Mouse (Mus musculus): ENCODE measurements around the gene Zhx3.

The Zhx3 gene

DNA sequence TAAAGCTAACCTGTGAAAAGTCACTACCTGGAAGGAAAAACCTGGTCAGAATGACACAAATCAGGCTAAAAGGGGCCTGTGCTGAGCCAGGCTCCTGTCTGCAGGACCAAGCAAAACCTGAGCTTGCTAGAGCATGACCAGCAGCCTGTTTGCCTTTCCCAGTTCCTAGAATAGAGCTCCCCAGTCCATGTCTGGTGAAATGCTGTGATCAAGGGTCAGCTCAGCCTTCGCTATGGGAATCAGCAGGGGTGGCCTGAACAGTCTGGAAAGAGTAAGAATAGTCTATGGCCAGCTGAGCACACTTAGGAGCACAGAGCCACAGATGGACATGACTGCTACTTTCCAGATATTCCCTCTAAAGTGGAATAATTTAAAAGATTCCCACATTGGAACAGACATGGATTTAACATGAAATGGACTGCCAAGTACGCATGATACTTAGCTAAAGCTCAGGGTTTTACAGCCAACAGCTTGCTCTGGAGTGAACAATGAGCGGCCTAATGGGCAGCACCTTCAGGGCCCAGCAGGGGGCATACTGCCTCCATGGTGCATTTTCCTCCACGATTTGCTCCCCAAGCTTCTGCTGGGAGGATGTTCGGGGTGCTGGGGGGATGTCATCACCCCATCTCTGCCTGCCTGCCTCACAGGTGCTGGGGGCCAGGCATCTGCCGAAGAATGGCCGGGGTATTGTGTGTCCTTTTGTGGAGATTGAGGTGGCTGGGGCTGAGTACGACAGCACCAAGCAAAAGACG, 112.2 kb downstream of the Zhx3 start:
- no peak for DNase-seq (ENCODE audit: low read depth, low spot score)

DNA sequence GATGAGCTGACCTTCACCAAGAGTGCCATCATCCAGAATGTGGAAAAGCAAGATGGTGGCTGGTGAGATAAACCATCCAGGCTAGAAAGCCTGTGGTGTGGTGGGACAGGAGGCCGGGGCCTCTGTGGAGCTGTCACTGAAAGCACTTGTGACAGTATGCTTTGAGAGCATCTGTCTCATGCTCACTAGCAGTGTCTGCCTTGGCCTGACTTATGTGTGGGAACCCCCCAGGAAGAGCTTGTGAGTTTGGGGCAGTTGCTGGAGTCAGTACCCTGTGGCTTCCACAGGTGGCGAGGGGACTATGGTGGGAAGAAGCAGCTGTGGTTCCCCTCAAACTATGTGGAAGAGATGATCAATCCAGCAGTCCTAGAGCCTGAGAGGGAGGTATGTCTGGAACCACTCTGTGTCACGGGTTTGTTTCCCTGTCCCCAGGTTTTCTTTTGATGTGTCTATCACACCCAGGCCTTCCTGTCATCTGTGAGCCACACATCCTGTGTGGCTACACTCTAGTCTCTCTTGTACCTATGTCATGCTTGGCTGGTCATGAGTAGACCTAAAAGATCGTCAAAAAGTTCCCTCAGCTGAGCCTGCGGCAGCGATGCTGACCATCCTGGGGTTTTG, 116.1 kb downstream of the Zhx3 start:
- DNase-seq (ENCODE audit: low read depth, low spot score) = no peak

DNA sequence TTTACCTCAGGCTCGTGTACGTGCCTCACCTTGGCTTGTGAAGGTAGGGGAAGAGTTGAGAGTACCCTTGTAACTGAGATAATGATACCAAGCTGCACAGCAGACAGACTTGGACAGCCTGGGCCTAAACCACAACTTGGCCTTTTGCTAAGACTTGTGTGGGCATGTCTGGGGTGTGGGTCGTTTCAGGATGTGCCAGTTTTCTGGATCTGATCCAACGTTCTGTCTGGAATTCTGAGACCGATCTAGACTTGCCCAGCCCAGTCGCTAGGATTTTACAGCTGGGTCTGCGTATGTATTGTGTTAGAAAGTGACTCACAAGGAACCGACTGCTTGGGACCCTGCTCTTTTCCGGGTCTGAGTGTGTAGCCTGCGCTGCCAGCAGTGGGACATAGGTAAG, 125.7 kb downstream of the Zhx3 start:
- DNase-seq (ENCODE audit: low read depth, low spot score) = no peak

DNA sequence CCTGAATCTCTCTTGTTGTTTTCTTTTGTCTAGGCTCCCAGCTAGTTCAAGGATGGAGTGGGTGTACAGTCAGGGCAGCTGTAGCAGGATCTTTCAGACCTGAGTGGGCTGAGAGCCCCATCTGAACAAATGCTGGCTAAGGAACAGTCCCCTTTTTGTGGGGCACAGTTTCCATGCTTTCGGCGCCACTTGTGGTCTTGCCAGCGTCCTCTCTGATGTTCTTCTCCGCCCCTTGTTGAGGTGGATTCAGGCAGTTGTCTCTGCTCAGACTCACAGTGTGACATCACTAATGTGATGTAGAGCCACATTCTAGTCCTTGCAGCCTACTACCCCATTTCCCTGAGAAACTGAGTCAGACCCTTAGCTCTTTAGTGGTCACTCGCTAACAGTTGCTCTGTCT, 126.2 kb downstream of the Zhx3 start:
- no peak for DNase-seq (ENCODE audit: low read depth, low spot score)

DNA sequence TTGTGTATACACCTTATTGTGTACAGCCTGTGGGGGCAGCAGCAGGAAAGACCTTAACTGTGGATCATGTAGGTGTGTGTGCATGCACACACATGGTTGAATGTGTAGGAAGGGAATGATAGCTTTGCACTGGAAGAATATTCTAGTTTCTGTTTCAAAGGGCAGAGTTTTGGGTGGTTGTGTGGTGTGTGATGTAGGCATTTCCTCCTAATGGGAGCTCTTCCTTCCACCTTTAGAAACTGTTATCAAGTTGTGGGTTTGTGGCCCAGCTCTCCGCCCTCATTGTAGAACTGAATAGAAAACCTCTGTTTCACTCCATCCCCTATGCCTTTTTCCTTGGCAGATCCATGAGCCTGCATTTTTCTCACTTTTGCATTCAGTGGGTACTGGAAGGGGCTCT, 127.3 kb downstream of the Zhx3 start:
- DNase-seq (ENCODE audit: low read depth, low spot score) = no peak

DNA sequence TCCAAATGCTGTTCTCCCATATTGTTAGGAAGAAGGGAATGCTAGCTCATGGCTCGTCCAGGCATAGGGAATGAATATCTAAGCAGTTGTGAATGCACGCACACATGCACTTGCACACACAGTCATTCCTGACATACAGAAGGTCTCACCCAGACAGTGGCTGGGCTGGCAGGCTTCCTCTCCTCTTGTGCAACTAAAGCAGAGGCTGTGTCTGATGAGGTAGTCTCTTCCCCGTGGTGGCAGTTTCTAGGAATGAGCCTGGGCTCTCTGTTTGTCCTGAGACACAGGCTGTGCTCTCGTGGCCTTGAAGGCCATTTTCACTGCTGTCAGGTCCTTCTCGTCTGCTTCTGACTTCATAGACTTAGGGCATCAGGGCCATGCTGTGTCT, 128.0 kb downstream of the Zhx3 start:
- DNase-seq (ENCODE audit: low read depth, low spot score) = no peak

DNA sequence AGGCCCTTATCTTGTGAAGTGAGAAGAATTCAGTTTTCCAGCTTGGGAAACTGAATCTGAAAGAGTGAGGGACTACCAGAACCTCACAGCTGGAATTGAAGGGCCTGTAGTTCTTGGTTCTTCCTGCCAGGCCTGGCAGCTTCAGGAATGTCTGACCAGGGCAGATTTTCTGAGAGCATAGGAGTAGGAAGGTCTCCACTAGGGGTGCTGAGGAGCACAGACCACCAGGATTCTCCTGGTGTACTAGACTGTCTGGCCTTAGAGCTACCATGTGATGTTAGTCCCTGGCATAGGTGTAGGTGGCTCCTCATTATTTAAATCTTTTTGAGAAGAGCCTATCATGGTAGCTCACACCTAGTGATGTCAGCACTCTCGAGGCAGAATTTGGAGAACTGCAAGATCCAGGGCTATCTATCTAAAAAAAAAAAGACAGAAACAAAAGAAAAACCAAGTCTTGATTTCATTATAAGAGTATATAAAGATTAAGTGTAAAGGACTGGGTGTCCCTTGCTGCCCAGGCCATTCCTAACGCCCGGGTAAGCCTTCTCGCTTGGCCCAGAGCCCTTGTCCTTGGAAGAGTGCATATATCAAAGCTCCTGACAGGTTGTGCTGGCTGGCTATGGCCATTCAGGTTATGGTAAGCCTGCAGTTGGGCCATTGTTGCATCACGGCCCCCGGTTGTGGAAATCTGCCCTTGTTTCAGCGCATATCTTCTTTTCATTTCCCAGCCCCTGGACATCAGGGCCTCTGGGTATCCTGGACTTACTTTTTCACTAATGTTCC, 128.6 kb downstream of the Zhx3 start:
- no peak for DNase-seq (ENCODE audit: low read depth, low spot score)

DNA sequence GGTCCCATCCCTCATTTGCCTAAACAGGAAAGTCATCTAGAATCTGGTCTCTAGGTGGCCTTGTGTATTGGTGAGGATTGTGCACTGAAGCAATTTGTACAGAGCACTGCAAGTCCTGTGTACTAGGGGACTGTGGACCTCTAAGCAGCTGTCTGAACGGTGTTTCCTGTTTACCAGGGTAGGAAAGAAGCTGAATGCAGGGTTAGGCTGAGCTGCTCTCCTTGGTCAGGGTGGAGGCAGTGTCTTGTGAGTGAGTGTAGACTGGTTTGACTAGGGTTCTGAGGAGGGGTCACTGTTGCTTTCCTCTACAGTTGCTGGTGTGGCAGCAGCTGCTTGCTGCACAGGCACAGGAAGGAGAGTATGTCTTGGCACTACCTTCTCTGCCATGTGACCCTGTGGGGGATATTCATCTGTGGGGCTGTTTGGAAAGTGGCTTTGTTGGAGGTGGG, 130.6 kb downstream of the Zhx3 start:
- DNase-seq (ENCODE audit: low read depth, low spot score) = no peak

DNA sequence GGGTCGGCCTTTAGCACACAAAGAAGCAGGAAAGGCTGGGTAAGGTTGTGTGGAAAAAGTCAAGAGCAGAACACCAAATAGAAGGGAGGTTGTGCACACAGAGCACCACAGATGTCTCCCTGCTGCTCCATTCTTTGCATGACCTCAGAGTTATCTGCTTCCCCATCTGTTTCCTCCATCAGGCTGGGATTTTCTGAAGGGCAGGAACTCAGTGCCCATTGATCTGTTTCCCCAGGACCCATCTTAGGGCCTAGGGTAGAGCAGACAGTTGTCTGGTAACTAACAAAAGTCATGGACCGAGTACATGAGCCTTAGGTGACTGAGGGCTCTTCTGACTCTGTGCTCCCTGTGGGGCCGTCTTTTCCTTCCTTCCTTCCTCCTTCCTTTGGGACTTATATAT, 131.2 kb downstream of the Zhx3 start:
- DNase-seq (ENCODE audit: low read depth, low spot score) = no peak

DNA sequence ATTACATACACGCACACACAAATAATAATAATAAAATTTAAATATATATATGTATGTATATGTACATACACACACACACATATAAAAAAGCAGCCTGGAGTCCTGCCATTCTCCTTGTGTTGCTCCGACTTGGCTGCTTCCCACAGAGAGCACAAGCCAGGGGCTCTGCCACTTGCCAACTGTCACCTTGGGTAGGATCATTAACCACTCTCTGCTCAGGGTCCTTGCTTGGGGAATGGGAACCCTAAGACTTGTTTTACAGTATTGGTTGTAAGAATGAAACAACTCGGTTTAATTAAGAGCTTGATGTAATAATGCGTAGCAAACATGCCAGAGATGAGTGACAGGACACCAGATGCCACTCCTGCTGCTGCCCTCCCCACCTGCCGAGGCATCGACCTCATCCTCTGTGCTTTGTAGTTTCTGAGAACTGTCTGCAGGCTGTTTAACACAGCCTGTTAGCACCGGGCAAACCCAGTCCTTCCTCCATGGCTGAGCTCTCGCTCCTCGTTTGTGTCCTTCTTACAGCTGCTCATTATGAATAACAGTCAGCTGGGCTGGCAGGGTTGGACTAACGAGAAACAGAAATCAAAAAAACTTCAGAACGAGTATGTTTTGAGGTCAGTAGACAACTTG, 132.2 kb downstream of the Zhx3 start:
- no peak for DNase-seq (ENCODE audit: low read depth, low spot score)

DNA sequence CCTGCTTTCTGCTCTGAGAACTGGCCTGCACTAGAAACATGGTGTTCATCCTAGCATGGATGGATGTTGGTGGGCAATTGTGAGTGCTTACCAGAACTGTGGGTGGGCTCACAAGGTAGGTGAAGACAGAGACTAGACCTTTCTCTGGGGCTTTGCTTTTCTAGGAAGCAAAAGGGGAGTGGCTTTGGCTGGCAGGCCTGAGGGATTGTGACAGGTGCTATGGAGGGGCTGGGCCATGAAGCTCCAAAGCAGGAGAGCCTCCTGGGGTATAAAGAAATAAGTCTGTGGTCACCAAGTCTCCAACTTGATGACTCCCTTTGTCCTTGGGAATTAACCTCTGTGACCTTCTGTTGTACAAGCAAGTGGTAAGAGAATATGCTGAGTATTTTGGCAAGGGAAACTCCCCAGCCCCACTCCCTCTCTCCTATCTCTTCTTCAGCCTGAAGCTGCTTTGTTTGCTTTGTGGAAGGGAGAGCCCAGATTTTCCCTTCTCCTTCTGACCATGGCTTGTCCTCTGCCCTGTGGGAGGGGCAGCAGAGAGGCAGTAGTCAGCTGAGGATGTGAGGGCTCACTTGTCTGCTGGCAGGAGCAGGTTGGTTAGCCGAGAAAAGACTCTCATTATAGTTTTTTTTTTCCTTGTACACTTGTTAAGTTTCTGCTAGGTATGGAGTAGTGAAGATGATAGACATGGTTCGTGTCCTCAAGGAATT, 133.0 kb downstream of the Zhx3 start:
- DNase-seq (ENCODE audit: low read depth, low spot score) = no peak

DNA sequence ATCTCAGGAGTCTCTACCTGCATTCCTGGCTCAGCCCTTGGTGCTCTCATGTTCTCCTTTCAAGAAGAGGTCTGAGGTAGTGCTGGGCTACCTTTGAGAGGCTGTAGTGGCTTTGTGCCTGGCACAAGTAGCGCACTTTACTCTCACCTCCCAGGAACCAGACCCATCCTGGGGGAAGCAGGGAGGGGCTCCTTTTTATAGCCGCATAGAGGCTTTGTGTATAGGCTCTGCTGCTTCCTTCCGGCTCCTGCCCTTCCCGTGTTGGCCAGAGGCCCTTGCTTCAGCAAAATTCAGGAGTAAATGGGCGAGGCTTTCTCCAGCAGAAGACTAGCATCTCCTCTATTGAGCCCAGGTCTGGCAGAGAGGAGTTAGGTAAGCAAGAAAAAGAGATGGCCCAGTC, 134.4 kb downstream of the Zhx3 start:
- no peak for DNase-seq (ENCODE audit: low read depth, low spot score)

DNA sequence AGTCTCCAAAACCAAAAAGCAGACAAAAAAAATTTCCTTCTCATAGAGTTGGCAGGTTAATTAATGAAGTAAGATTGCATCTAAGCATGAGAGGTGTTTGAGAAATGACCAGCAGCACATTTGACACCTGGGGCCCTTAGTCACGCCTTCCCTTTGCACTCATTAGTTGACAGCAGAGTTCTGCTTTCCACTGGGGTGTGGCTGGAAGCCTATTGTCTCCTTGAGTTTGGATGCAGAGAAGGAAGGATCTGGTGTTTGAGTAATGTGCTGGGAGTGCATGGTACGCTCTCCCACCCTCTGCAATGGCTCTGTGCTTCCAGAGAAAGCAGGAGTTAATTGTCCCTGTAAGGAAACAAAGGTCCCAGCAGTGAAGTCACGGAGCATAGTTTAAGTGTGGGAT, 136.3 kb downstream of the Zhx3 start:
- DNase-seq (ENCODE audit: low read depth, low spot score) = no peak

DNA sequence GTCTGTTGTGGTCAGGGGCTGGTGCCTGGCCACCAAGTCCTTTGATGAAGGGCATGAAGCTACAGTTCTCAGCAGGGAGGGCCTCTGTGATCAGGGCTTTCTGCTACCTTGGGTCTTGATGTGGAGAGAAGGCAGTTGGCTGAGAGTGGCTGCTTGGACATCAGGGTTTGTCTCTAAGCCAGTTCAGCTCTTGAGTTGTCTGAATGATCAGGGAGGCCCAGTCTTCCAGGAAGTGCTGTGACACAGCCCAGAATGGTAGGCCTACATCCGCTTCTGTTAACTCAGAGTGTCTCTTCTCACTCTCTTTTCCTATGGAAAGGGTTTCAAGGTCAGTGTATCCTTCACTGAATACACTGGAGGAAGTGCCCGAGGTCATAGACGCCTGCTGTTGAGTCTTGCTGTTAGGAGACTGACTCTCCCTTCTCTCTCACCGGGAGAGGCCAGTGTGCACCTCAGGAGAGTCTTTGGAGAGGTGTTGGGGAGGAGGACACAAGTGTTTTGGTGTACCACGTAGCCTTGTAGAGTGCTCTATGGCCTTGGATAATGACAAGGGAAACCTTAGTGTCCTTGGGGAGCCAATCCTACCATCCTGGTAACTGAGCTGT, 137.0 kb downstream of the Zhx3 start:
- no peak for DNase-seq (ENCODE audit: low read depth, low spot score)

DNA sequence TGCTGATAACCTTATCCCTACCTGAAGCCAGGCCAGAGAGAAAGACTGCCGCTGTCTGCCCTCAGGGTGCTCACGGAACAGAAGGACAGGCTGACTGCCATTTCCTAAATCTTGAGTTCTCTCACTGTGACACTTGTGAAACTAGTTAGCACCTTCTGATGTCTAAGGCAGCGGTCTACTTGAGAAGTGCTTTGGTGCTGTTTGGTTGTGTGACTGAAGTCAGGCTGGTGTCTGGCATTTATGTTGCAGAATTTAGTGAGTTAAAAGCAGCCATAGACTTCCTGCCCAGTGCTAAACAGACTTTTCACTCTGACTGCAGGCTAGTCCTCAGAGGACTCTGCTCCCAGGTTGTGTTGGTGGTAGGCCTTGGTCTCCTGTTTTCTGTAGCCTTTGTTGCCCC, 138.5 kb downstream of the Zhx3 start:
- DNase-seq (ENCODE audit: low read depth, low spot score) = no peak

DNA sequence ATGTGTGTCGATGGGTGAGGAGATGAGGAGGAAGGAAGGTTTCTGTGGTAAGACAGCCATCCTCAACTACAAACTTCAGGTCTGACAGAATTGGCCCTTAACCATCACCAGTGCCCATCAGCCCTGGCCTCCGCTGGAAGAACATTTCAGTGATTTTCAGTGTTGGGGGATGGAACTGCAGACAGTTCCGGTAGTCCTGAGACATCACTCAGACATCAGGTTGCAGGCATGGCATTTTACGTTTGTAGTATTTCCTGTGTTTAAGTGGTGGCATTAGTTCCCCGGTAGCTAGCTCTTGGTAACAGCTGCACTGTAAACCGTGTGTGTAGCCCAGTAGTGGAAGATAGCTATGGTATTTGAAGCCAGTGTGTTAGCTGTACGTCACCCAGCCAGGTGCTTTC, 139.7 kb downstream of the Zhx3 start:
- DNase-seq (ENCODE audit: low read depth, low spot score) = no peak

DNA sequence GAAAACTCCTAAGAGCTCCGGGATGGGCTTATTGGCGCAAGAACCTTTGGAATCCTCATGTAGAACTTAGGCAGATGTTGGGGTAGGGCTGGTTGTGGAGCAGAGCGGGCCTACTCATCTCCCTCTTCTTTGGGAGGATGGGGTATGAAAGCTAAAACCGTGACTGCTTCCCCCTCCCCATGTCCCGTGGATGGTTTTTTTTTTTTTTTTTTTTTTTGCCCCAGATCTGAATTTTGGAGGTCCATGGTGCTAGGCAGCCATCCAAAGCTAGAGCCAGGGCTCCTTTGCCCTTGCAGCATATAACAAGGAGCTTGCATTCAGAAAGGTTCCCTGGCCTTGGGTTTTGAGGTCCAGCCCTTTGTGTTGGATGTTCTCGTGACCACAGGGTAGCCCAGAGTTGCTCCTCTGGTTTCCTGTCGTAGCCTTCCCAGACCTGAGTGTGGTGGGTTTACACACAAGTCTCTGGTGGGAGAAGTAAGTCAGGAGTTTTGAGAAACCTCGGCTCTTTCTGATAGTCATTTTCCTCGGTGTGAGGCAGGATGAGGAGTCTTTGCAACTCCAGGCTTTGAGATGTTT, 140.3 kb downstream of the Zhx3 start:
- DNase-seq (ENCODE audit: low read depth, low spot score) = no peak

DNA sequence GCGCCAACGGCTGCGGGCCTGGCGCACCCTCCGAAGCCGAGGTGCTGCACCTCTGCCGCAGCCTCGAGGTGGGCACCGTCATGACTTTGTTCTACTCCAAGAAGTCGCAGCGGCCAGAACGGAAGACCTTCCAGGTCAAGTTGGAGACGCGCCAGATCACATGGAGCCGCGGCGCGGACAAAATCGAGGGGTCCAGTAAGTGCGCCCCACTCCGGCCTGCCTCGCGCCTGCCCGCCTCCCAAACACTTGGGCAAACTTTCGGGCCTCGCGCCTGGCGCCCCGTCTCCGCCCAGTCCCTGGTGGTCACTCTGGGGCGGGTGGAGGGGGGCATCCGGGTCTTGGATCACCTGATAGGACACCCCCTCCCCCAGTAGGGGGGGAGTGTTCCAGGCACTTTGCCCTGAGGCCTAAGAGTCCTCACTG, 140.9 kb downstream of the Zhx3 start:
- DNase-seq (ENCODE audit: low read depth, low spot score) = no peak

DNA sequence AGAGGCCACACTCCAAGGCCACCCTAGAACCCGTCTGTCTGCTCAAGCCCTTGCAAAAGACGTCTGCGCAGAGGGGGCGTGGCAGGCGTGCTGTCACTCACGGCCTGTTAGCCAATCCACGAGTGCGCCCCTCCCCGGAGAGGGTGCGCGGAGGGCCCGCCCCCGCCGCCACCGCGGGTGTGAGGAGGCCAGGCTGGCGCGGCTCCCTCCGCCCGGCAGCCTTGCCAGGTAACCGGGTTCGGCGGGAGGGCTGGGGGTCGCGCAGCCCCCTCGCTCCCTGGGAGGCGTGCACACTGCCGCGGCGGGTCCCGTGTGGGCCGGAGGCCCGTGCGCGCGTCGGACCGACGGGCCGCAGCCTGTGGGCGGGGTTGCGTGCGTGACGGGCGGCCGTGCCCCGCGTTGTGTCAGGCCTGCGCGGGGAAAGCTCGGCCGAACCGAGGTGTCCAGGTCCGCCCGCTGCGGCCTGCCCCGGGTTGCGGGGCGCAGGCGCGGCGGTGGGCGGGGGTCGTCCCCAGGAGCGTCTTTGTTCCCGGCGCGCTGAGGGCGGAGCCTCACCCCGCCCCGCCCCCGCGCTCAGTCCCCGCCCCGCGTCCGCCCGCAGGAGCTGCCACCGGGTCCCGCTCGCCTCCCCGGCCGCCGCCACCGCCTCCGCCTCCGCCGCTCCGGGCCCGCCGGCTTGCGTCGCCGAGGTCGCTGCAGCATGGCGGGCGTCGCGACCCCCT, 141.5 kb downstream of the Zhx3 start, which contains the start of gene Plcg1:
TSS of gene Plcg1 (plus strand) at position 184 of the 722 bp plus-strand sequence.
- peak; percentile 89 for DNase-seq (ENCODE audit: low read depth, low spot score)

DNA sequence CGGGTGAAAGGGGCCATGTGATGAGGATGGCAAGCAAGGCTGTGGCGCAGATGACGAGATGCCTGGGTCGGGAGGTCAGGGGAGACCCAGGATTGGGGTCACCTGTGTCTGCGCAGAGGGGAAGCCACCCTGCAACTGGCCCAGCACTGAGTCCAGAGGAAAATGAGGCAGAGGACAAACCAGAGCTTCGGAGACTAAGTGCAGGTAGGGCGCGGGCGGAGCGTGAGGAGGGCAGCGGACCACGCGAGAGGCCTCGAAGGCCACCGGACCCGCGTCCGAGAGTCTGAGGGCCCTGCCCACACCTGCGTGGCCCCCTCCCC, 142.0 kb downstream of the Zhx3 start:
- DNase-seq (ENCODE audit: low read depth, low spot score) = no peak
